Mouse (Mus musculus): ENCODE results near the gene Stx3.

Gene Stx3

DNA sequence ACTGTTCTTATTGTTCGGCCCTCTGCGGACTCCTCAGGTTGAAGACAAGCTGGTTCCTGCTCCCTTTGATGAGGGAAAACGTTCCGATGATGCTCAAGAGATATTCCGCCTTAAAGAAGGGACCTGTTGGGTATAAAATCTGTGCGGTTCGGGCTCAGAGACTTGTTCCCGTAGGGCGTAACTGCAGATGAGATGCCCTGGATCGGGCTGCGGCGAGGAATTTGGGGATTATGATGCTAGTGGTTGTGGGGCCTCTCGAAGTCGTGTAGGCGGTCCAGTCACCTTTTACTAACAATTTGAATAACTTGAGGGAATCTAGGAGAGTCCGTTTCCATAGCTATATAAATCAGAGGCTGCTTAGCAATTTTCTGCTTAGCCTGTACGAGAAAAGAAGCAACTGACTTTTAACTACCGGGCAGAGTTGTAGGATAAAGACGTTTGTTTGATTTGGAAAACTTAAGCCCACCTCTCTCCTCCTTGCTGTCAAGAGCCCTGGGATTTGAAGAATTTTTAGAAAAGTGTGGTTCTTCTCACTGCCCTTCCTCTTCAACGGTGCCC, at the start of gene Stx3:
Stx3 (minus strand) TSS at position 261 of the 558 bp plus-strand sequence.
- DNase-seq (ENCODE audit: low read depth) = peak; percentile 50

DNA sequence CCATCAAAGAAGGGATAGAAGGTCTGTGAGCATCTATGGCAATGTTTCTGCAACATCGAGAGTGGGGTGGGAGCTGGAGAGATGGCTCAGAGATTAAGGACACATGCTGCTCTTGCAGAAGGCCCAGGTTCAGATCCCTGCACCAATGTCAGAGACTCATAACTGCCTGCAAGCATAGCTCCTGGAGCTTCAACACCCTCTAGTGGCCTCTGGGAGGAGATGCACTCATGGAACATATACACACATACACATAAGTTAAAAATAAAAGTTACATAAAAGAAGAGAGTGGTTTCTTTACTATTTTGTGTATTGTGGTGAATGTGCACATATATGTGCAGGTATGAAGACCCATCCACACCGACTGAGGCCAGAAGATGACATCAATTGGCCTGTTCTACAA, 48.6 kb upstream of the Stx3 start:
- no peak for DNase-seq (ENCODE audit: low read depth)

DNA sequence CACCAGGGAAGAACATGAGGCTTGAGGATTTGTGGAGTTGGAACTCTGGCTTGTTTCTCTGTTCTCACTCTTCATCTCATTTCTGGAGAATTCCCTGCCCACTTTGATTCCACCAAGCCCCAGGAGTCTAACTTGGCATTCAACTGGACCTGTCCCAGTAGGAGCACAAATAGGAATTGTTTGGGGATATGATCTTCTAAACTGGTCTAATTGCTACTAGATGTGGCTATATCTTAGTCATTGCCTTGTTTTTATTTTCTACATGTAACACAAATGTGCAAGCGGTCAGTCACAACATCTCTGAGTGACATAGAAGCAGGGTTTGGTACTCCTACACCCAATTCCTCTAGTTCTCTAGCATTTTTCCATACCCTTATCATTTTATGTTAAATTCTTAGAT, 41.8 kb upstream of the Stx3 start, which contains the start of gene Olfr1418:
Olfr1418 (minus strand) TSS at position 101 of the 400 bp plus-strand sequence.
- no peak for DNase-seq (ENCODE audit: low read depth)

DNA sequence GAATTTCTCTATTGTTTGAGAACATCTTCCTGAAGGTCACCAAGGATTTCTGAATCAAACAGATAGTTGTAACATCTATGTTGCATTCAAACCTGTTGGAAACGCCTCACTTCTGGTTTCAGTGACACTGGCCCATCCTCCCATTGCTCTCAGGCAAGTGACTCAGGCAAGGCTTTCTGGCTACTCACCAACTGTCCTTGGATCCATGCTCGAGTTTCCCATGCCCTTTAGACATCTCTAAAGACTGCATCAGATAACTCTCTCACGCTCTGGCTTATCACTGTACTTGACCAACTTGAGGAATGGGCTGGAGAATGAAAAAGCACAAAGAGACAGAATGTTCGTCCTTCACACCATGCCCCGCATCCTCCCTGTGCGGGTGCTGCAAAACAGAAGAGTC, 37.3 kb upstream of the Stx3 start:
- DNase-seq (ENCODE audit: low read depth) = no peak

DNA sequence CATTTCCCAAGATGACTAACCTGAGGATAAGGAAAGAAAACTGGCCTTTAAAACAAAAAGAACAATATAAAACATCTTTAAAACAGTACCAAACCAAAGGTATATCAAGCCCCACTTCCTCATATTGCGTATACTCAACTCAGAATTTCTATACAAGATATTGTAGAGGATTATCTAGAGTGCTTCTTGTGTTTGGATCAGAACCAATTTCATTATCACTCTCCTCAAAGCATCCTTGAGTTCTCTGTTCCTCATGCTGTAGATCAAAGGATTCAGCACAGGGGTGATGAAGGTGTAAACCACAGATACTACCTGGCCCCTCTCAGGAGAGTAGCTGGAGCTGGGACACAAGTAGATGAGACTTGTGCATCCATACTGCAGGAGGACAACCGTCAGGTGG, 35.6 kb upstream of the Stx3 start:
- DNase-seq (ENCODE audit: low read depth) = no peak

DNA sequence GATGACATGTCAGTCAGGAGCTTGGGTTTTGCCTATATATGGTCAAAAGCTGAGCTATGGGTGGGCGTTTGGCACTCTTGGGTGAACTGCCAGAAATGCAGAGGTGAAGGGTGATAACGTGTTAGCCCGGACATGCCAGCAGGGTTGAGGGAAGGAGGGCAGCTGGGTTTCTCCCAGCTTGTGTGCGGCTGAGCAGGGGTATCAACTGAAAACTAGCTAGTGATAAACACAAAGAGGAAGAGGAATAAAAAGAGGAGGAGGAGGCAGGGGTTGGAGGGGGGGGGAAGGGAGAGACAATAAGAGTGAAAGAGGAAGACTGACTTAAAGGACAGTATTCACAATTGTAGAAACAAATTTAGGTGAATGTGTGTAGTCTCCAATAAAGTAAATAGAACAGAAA, 33.4 kb upstream of the Stx3 start:
- no peak for DNase-seq (ENCODE audit: low read depth)

DNA sequence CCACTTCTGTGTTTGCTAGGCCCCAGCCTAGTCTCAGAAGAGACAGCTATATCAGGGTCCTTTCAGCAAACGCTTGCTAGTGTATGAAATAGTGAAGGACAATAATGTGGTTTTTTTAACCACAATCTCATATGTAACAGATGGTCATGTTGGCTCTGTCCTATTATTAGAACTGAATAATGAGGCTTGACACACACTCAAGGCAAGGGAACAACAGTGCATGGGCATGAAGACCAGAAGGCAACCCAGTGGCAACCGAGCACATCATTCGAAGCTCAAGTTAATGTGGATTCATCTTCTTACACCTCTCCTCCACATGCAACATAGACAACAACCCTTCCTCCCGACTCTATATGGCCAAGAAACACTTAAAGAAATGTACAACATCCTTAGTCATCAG, 27.1 kb upstream of the Stx3 start:
- DNase-seq (ENCODE audit: low read depth) = no peak

DNA sequence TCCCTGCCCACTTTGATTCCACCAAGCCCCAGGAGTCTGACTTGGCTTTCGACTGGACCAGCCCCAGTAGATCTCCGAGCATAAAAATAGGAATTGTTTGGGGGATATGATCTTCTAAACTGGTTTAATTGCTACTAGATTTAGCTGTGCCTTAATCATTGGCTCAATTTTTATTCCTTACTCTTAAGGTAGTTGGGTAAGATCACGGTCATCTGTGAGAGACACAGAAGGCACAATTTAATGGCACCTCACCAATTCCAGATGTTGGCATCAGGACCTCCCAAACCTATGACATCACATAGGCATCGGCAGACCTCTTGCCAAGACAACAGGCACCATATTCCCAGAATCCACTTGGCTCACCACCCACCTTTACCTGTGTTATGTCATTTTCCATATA, 19.9 kb upstream of the Stx3 start, which contains the start of gene Olfr1417:
Olfr1417 (minus strand) TSS at position 101 of the 400 bp plus-strand sequence.
- no peak for DNase-seq (ENCODE audit: low read depth)

DNA sequence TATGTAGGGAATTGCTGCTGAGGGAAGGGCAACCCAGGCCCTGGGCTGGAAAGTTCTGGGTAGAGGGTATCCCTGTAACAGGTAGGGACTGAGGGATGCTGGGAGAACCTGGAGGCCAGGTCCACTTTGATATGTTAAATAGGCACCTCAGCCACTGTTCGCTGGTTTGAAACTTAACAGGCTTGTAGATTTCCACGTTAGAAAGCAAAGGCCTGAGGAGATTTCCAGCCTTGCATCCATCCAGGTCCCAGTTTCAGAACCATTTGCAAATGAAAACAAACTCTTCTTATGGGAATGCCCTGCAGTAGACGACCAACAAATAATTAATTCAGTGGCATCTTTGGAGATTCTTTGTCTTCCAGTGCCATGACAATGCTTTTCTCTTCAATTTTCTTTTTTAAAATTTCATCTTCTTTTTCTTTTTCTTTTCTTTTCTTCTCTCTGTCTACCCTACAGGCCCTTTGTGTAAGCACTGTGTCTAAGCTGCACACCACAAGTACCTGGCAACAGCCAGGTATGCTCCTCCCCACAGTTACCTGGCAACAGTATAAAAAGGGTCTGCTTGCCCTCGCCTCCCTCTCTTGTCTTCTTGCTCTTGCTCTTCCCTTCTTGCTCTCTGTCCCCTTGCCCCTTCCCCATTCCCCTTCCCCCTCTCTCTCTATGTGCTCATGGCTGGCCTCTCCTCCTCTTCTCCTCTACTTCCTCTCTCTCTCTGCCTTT, 4.3 kb upstream of the Stx3 start:
- DNase-seq (ENCODE audit: low read depth) = no peak

DNA sequence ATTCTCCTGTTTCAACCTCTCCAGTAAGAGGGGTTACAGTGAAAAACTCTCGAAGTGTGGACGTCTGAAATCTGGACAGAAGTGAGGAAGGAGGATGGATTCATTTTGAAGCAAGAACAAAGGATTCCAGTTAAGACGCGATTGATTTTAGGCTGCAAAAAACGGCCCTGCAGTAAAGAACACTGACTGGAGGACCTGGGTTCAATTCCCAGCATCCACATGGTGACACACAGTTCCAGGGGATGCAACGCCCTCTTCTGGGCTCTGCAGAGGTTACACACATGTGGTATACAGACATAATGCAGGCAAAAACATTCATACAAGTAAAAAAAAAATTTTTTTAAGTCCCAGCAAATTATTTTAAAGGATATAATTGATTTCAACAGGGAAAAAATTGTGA, 1.0 kb upstream of the Stx3 start:
- DNase-seq (ENCODE audit: low read depth) = peak; percentile 50

DNA sequence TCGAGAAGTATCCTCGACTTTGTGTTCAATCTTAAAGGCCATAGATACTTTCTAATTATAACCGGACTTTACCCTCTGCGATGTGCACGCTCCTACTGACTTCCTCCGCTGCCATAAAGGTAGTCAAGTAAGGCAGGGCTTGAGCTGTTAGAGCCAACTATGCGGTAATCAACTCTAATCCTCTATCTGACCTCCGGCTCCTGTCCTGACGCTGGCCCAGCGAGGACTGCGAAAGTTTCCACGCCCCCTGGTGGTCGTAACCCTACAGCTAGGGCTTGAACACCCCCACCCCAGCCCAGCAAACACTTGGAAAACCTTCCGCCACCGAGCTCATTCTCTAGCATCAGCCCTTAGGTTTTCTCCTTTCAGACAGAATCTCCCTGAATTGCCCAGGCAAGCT, 597 bp upstream of the Stx3 start:
- peak; percentile 94 for DNase-seq (ENCODE audit: low read depth)

DNA sequence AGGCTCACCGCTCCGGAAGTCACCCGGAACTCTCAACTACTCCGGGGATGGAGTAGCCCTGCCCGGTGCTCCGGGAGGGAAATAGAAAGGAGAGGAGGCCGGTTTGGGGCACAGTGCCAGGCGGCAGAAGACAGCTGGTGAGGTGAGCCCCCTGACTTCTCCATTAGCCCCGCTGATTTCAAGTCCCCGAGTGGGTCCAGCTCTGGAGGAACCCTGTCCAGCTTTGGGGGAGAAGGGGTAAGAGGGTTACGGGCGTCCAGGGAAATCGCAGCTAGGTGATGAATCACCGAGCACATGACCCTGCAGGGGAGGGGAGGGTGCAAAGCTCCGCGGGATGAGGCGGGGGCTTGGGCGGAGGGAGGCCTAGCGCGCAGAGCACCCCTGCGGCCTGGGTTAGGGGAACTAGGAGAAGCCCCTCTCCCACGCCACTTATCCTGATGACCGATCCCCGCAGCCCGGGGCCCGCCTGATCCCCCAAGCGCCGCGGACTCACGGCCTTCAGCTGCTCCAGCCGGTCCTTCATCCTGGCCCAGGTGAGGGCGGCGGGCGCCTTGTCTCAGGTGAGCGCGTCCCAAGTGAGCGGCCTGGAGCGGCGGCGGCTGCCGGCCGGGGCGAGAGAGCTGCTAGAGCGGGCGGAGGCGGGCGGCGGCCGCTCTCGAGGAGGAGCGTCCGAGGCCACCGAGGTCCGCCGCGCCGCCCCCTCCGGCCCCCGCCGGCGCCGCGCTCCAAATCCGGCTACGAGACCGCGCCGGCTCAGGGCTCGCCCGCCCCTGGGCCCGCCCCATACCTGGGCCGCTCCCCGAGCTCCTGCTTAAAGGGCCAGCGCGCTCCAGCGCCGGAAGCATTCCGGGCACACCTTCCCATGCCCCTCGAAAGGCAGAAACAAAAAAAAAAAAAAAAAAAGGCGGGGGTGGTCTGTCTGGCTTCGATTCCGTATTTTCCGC, 732 bp downstream of the Stx3 start:
- peak; percentile 84 for DNase-seq (ENCODE audit: low read depth)

DNA sequence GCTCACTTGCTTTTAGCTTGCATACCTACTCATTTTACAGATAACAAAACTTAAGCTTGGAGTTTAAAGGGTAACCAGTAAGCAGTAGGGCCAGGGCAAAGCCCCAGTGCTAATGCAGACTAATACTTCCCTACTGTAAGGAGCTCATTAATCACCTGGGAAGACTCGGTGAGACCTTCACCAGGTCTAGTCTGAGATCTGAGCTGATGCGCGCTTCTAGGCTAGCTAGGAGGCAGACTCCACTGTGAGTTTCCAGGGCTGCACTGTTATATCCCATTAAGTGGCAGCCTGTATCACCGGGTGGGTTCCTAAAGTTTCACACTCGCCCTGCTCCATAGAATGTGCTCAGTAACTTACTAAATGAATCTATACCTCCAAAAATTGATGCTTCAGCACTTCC, 1.6 kb downstream of the Stx3 start:
- DNase-seq (ENCODE audit: low read depth) = peak; percentile 38

DNA sequence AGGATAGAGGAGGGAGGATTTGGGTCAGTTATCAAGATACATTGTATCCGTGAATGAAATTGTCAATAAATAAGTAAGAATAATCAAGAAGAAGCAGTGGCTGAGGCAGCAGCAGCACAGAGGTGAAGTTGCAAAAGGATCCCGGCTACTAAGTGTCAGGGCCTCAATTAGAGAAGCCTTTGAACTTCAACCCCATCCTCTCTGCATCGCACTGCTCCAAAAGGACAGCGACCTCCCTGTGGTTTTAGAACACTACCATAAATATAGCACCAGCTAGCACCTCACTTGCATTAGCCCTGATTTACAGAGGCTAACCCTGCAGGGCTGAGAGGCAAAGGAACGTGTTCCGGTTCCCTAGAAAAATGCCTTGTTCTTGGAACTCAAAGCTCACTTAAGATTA, 2.5 kb downstream of the Stx3 start:
- no peak for DNase-seq (ENCODE audit: low read depth)

DNA sequence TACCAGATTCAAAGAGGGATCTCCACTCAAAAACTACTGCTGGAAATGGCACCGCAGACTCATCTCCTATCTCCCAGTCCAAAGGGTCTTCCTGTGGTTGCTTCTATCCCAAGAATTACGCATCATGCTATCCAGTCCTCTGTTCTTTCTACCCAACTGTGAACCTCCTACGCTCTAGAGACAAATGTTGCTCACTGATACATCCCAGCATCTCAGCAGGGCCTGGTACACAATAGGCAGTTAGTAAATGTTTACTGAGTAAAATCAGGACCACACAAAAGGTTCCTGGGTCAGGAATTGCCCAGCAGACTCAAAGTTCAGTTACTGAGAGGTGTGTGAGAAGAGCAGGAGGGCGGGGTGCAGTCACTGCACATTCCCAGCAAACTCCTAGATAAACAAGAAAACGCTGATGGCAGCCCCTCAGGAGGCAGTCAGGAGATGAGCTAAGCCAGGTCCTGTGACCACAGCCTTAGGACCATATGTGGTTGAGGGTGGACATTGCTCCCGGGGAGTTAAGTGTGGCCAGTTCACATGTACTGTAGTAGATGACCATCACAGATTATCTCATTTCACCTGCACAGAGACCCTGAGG, 4.4 kb downstream of the Stx3 start:
- no peak for DNase-seq (ENCODE audit: low read depth)

DNA sequence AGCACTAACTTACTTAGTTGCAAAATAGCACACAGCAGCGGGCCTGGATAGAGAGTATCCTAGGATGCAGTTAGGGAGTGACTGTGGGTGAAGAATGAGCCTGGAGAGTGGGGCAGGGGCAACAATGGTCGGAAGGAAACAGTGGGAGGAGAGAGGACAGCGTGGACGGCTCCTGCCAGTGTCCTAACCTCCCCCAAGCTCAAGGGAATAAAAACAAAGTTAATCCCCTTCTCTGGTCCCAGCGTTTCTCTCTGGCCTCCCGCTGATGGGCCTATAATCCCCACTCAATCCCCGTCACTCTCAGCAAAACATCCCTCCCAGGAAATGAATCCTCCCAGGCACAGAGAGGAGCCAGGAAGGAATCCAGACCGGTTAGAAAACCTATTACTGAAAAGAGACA, 5.6 kb downstream of the Stx3 start:
- no peak for DNase-seq (ENCODE audit: low read depth)

DNA sequence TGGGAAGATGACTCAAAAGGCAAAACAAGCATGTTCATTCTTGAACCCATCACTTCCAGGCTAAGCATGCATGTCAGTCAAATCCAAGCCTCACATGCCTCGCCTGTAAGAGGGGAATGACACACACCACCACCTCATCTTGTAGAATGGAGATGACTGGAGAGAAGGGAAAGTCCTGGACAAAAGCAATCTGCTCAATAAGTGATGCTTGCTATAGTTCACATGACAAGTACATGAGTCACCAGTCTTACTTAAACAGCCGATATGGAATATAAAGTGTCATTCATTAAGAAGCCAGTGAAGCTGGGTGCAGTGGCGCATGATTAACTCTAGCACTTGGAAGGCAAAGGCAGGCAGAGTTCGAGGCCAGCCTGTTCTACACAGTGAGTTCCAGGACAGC, 6.1 kb downstream of the Stx3 start:
- DNase-seq (ENCODE audit: low read depth) = peak; percentile 82

DNA sequence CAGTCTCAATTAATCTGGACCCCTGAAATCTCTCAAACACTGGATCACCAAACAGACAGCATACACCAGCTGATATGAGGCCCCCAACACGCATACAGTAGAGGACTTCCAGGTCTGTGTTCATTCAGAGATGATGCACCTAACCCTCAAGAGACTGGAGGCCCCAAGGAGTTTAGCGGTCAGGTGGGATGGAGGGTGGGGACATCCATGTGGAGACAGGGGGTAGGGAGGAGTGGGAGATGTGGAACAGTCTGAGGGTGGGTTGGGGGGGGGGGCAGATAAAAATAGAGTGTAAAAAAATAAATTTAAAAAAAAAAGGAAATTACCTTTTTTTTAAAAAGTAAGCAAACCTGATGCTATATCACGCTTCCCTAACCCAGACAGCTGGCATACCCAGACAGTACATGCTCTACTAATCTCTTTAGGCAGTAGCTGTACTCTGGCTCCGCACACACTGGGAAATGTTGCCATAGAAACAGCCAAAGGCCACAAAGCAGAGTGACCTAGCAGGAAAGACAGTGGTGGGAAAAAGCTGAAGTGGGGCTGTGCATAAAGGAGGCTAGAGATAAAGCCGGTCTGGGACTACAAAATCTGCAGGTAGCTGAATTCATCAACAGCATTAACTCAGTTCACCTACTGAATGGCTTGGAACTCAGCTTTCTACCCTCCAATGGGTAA, 7.4 kb downstream of the Stx3 start:
- no peak for DNase-seq (ENCODE audit: low read depth)

DNA sequence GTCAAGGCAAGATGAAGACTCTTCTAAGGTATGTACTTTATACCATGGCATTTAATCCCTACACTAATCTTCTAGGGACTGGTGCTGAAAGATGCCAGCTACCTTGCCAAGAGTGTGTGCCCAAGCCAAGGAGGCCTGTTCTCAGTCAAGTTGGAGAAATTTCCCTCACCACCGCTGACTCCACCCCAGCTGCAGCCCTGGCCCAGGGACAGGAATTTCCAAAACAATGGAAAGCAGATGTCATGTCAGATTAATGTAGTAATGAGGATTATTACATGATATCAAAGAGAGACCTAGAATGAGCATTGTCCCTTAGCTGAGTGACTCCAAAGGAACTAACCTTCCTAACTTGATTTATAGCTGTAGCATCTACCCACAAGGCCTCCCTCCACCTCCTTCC, 8.3 kb downstream of the Stx3 start:
- peak; percentile 82 for DNase-seq (ENCODE audit: low read depth)

DNA sequence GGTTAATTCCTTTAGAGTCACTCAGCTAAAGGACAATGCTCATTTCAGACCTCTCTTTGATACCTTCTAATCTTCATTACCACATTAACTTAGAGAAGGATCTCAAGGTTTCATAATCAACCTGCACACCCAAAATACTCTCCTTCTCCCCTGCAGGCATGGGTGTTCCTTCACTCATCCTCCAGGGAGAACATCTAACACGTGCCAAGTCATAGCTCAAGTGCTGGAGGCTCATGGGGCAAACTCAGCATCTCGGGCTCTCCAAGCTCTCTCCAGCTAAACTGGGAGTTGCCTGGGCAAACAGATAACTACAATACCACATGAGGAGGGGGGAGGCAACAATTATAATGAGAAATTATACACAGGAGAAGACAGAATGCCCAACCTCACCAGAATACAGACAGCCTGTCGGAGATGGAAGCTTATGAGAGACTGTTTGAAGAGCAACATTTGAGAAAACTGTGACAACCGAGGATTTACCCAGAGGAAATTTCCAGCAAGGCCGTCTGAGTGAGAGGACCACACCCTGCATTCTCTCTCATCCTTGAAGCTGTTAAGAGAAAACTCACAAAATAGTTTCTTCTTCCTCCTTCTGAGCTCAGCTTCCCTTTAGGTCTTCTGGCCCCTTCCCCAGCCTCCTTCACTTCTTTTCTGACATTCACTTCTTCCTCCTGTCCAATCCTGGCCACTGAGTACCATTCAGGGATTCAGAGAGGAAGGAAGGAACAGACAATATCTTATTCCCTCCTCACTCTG, 9.0 kb downstream of the Stx3 start:
- peak; percentile 71 for DNase-seq (ENCODE audit: low read depth)

DNA sequence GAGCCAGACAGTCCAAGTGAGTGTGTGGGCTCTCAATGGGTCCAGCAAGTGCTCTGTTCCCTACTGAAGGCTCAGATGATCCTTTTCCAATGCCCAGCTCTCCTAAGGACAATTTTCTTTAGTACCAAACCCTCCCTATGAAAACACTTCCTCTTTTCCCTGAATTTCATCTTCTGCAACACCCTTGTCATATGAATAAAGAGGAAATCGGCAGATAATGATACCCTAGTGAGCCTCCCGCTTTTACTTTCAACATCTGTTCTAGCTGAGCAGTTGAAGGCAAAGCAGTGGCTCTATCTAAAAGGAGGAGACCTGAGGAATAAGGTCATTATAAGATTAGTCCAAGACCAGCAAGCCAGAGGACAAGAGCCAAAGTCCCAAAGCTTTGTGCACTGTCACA, 10.8 kb downstream of the Stx3 start:
- no peak for DNase-seq (ENCODE audit: low read depth)
